Mouse (Mus musculus) lung, adult 18-20 months (tissue): ENCODE results near the gene Setd1b.
"Not testable (repeated sequence)": the region's sequence is repeated elsewhere in the genome, so short reads cannot be mapped to it uniquely, and the experiment has no call there.

Experiments
- DNase-seq, 2 experiments: peaks; one replicate each; pipeline ENCODE4 v3.0.0; 2022; ENCODE audit warnings: mixed read lengths in 2 of 2

Setd1b gene

DNA sequence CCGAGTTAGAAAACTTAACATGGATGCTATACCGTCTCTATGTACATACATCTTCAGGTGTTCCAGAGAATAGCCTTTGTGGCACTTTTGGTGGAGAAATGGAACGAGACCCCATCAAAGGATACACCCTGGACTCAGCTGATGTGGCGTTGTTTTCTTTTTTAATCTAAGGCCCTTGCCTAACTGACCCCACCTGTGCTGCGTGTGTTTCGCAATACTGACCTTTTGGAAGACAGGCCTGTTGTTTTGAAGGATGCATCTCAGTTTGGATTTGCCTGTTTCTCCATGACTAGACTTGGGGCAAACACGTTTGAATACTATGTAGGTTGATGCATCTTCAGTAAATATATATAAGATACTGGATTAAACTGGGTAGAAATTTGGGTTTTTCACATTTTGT lies 61.6 kb downstream of the Setd1b start:
- not testable (repeated sequence) for DNase-seq
